Mouse (Mus musculus) thymus, adult 2 months (tissue): ENCODE results near the gene Gm17655.

ENCODE experiments used
- CTCF ChIP-seq: fragments of 200-500 bp; IDR thresholded peaks from 2 replicates; pipeline ENCODE4 v1.5.1; 2012; ENCODE audit warnings: mild to moderate bottlenecking, control low read depth, low read length, moderate library complexity, borderline replicate concordance; ENCODE audit not compliant: control insufficient read depth, poor library complexity, insufficient read depth; ENCODE audit errors: extremely low read depth
- POLR2A ChIP-seq: fragments of 200-500 bp; IDR thresholded peaks from 2 replicates; pipeline ENCODE4 v1.6.1; 2012; ENCODE audit warnings: mild to moderate bottlenecking, low read length, control low read depth, moderate library complexity; ENCODE audit not compliant: control insufficient read depth, poor library complexity, insufficient read depth; ENCODE audit errors: extremely low read depth

GRCm38 (mm10) chr5:110101716-110102347 lies 29.5 kb upstream of the Gm17655 start:
- TF ChIP-seq POLR2A (no peak), CTCF (no peak)
